Mouse (Mus musculus) urinary bladder, postnatal 14 days (tissue): ENCODE results near the gene 4930550C14Rik.

ENCODE experiments used
- DNase-seq: peaks from one replicate; pipeline ENCODE4 v3.0.0; 2021; ENCODE audit warnings: low spot score

4930550C14Rik gene

DNA sequence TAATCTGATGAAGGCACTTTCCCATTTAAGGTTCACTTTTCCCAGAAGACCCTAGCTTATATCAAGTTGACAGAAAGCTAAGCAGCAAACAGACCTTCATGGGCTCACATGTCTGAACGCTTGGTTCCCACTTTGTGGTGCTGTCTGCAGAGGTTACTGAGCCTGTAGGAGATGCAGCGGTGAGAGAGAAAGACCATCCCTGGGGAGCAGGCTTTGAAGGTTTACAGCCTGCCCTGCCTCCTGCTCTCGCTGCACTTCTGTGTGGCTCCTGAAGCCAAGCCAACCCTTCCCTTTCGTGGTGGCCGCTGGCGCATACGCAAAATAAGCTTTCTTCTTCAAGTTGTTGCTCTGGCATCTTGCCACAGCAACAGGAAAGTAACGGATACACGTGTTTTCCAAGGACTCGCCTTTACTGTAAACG, at the start of gene 4930550C14Rik:
Gene 4930550C14Rik, plus strand, starts transcription at position 35 of the 421 bp plus-strand sequence.
- peak; percentile 44 for DNase-seq

DNA sequence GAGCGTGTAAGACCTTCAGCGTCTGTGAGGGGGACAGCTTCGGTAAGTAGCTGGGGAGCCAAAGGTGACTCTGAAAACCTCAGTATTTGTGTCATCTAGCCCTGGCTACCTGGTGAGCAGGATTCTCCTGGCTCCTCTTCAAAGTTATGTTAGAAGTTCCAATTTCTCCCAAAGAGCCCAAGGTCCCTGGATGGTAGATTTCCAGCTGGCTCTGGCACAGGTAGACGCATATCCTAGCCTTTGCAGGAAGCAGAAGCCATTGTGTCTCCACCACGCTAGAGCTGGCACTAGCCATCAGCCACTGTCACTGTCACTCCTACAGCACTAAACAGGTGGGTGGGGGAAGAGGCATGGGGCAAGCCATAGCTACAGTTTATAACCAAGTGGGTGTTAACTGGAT, 49.0 kb upstream of the 4930550C14Rik start:
- no peak for DNase-seq

GRCm38 (mm10) chr9:53356219-53357155, 45.6 kb upstream of the 4930550C14Rik start:
- DNase-seq = peak; percentile 79

DNA sequence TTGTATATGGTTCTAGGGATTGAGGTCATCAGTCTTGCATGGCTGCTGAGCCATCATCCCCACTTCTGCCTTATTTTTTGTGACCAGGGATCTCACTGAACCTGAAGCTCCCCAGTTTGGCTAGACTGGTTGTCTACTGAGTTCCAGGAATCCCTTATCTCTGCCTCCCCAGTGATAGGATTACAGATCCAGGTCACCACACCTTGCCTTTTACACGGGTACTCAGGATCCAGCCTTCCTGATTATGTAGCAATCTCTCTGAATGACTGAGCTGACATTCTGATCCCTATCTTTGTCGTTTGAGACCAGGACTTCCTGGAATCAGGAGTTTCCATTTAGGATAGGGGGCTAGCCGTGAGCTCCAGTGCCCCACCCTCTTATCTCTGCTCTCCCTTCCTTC, 30.8 kb upstream of the 4930550C14Rik start:
- no peak for DNase-seq

DNA sequence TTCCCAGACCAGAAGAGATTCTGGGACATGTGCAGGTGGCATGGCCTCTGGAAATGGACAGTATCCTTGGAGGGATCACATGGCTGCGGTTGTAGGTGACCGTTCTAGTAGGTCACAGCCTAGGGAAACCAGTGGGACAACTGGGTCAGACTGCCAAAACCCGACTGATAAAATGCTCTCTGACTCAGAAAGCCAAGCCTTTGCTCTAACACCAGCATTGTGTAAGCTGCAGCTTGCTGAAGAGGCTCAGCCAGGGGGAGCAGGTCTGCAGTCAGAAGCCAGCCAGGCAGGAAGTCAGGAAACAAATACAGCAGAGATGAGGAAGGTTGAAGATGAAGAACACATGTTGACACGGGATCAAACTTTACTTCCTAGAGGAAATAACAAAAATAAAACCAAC, 26.2 kb upstream of the 4930550C14Rik start:
- DNase-seq = peak; percentile 57

DNA sequence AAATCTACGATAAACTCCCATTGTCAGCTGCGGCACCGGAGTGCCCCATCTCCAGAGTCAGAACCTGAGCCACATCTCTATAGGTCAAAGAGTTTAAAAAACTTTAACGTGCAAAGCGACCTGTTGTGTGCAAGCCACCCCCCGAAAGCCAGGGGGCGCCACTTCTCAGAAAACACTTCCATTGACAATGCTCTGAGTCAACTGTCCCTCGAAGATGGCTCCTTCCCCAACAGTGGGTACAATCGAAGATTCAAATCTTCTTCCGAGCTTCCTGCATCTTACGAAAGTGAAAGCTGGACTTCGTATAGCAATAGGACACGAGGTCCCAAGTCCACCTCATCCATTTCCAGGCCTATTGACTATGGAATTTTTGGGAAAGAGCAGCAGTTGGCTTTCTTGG, 25.3 kb upstream of the 4930550C14Rik start:
- no peak for DNase-seq

GRCm38 (mm10) chr9:53377597-53377996, 24.5 kb upstream of the 4930550C14Rik start:
- DNase-seq = no peak

GRCm38 (mm10) chr9:53378171-53378570, 24.0 kb upstream of the 4930550C14Rik start:
- DNase-seq = no peak

GRCm38 (mm10) chr9:53380595-53380994, 21.5 kb upstream of the 4930550C14Rik start:
- DNase-seq = no peak

DNA sequence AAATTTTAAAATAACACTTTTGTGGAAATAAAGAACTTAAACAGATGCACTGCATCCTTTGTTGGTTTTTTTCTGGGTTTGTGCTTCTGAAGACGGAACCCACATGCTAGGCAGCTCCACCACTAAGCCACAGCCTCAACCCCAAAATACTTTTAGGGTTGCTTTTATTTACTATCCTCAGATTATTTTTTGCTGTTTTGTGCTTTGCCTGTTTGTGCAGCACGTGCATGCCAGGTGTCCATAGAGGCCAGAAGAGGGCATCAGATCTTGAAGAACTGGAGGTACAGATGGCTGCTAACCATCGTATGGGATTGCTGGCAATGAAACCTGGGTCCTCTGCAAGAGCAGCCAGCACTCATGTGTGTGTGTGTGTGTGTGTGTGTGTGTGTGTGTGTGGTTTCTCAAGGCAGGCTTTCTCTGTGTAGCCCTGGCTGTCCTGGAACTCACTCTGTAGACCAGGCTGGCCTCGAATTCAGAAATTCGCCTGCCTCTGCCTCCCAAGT, 21.0 kb upstream of the 4930550C14Rik start:
- no peak for DNase-seq

GRCm38 (mm10) chr9:53383951-53384866, 17.9 kb upstream of the 4930550C14Rik start, which contains the start of gene Kdelc2:
Kdelc2 (plus strand) TSS chr9:53384025.
- DNase-seq = peak; percentile 84

GRCm38 (mm10) chr9:53384873-53385272, 17.3 kb upstream of the 4930550C14Rik start:
- peak; percentile 16 for DNase-seq

GRCm38 (mm10) chr9:53387431-53387830, 14.7 kb upstream of the 4930550C14Rik start:
- DNase-seq = no peak

DNA sequence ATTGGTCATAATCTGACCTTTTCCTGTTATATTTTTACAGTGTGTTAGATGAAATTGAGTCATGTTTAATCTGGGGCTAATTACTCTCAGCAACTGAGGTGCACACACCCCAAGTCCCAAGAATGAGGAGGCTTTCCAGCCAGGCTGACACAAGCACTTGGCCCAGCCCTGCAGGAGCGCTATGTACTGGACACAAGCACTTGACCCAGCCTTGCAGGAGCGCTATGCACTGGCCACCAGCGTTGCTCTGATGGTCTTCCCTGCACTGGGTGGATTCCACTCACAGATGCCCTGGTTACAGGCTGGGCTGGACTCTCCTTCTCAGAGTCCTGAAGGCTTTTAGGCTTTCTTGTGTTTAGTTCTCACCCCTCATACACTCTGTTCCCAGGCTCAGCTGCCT, 13.0 kb upstream of the 4930550C14Rik start:
- no peak for DNase-seq

DNA sequence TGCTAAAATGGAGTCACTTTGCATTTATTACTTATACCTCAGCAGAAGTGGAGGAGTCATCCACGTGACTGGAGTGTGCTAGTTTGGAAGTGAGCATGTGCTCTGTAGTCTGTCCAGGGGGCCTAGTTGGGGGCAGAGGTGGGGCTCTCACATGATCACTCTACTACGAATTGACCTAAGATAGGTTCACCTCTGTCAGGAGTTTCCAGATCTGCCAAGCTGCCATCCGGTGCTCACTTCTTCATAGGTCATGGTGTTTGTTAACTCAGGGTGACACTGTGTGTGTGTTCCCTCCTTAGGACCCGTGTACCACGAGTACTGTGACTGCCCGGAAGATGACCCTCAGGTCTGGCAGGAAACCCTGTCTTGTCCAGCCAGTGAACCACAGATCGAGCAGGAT, 12.0 kb upstream of the 4930550C14Rik start:
- no peak for DNase-seq

GRCm38 (mm10) chr9:53397685-53398387, 4.3 kb upstream of the 4930550C14Rik start:
- no peak for DNase-seq

DNA sequence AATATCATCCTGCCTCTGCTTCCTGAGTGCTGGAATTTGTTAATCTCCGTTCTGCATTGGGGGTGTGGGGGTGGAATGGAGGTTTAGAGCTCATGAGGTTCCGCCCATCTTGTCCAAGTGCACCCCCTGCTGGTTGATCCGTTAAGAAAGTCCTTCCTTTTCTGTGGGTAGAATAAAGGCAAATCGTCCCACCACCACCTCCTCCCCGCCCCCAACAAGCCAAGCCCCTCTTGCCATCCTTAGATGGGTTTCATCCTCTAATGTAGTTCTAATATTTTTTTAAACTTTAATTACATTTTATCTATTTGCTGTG, 3.8 kb upstream of the 4930550C14Rik start:
- peak; percentile 64 for DNase-seq

GRCm38 (mm10) chr9:53399537-53399936, 2.6 kb upstream of the 4930550C14Rik start:
- DNase-seq = no peak

DNA sequence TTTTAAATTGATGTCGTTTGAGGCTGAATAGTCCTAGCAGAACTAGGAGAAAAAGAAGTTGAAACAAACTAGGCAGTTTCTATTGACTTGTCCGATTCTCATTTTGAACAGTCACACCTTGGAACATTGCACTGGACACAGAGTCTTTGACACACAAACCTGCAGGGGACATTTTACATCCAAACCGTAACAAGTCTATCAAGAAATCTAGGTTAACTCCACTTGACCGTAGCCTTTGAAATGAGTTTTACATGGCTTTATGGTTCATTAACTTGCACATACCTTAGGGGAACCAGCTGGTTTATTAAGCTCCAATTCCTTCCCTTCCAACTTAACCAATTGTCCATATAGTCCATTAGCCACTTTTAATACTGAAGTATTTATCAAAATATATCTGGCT, 1.4 kb upstream of the 4930550C14Rik start:
- DNase-seq = no peak

GRCm38 (mm10) chr9:53401146-53401545, 979 bp upstream of the 4930550C14Rik start:
- DNase-seq = no peak

- DNase-seq = no peak
Observed at GRCm38 (mm10) chr9:53402991-53403390, 866 bp downstream of the 4930550C14Rik start.
